Mouse (Mus musculus) testis, adult 2 months (tissue): ENCODE results near the gene Alg5. TPM values are rescaled to one million over a fixed set of nuclear protein-coding genes. Genes with fewer than 3 reads are reported as not detected.

Experiments used
- H3K27ac ChIP-seq: fragments of 200-500 bp; 2 replicates; pipeline ENCODE4 v1.5.1; 2012; ENCODE audit warnings: low read depth, low read length; ENCODE audit not compliant: control insufficient read depth, insufficient read depth
- H3K27me3 ChIP-seq: fragments of 200-500 bp; 2 replicates; pipeline ENCODE4 v1.6.1; 2012; ENCODE audit warnings: mild to moderate bottlenecking, low read length, moderate library complexity; ENCODE audit not compliant: control insufficient read depth, insufficient read depth
- H3K36me3 ChIP-seq: fragments of 200-500 bp; 2 replicates; pipeline ENCODE4 v1.6.1; 2012; ENCODE audit warnings: mild to moderate bottlenecking, low read length; ENCODE audit not compliant: control insufficient read depth, insufficient read depth
- H3K4me1 ChIP-seq: fragments of 200-500 bp; 2 replicates; pipeline ENCODE4 v1.6.1; 2012; ENCODE audit warnings: low read length; ENCODE audit not compliant: control insufficient read depth, insufficient read depth
- H3K4me3 ChIP-seq: fragments of 200-500 bp; 2 replicates; pipeline ENCODE4 v1.5.1; 2012; ENCODE audit warnings: low read depth, mild to moderate bottlenecking, low read length, moderate library complexity, mixed read lengths; ENCODE audit not compliant: control insufficient read depth
- CTCF ChIP-seq: fragments of 200-500 bp; IDR thresholded peaks from 2 replicates; pipeline ENCODE4 v1.5.1; 2012; ENCODE audit warnings: low read depth, mild to moderate bottlenecking, inconsistent platforms, low read length, moderate library complexity; ENCODE audit not compliant: control insufficient read depth, insufficient read depth, insufficient replicate concordance
- POLR2A ChIP-seq: fragments of 200-500 bp; IDR thresholded peaks from 2 replicates; pipeline ENCODE4 v1.6.1; 2012; ENCODE audit warnings: low read depth, mild to moderate bottlenecking, inconsistent platforms, low read length, moderate library complexity; ENCODE audit not compliant: control insufficient read depth
- polyA plus RNA-seq: library from polyadenylated mRNA; depleted of rRNA; stranded (reverse); fragments of >200 nt; gene quantifications from 2 replicates; pipeline ENCODE4 v1.2.3, GENCODE M21; 2012

Gene Alg5
- polyA plus RNA-seq, 1 experiment: 5.7 TPM

GRCm38 (mm10) chr3:54728100-54728499 is 7.2 kb upstream of the Alg5 start:
- Histone ChIP-seq H3K27me3 (no peaks in the 10 kb centered on the region), H3K4me1 (no peaks in the 10 kb centered on the region), H3K36me3 (peaks cover 3% of the 10 kb centered on the region), H3K4me3 (no peak overlapping the region), H3K27ac (no peak overlapping the region)
- TF ChIP-seq CTCF (no peak), POLR2A (no peak)

GRCm38 (mm10) chr3:54731626-54732150 is 3.7 kb upstream of the Alg5 start:
- Histone ChIP-seq H3K4me3 (no peak overlapping the region), H3K27me3 (no peaks in the 10 kb centered on the region), H3K36me3 (peaks cover 2% of the 10 kb centered on the region), H3K27ac (no peak overlapping the region), H3K4me1 (peaks cover 3% of the 10 kb centered on the region)
- TF ChIP-seq POLR2A (no peak), CTCF (no peak)

GRCm38 (mm10) chr3:54732371-54732770 is 3.0 kb upstream of the Alg5 start:
- H3K36me3 ChIP-seq: peaks cover 2% of the 10 kb centered on the region
- H3K4me3 ChIP-seq: no peak overlapping the region
- no peaks in the 10 kb centered on the region for H3K27me3 ChIP-seq
- H3K27ac ChIP-seq: no peak overlapping the region
- TF ChIP-seq CTCF: no peak
- TF ChIP-seq POLR2A: no peak
- peaks cover 3% of the 10 kb centered on the region for H3K4me1 ChIP-seq

- H3K4me1 ChIP-seq: peaks cover 3% of the 10 kb centered on the region
- H3K4me3 ChIP-seq: peak overlapping the region; percentile 90
- TF ChIP-seq POLR2A (peak; percentile 80; the same call in 1 of the 2 replicates), CTCF (no peak)
- H3K27me3 ChIP-seq: no peaks in the 10 kb centered on the region
- H3K27ac ChIP-seq: peak overlapping the region; percentile 83
- no peaks in the 10 kb centered on the region for H3K36me3 ChIP-seq
These were observed 710 bp upstream of the Alg5 start for GRCm38 (mm10) chr3:54734411-54735246.

- Histone ChIP-seq H3K27me3 (no peaks in the 10 kb centered on the region), H3K27ac (no peak overlapping the region), H3K36me3 (no peaks in the 10 kb centered on the region), H3K4me3 (peak overlapping the region; percentile 19), H3K4me1 (peaks cover 3% of the 10 kb centered on the region)
- TF ChIP-seq POLR2A (no peak), CTCF (no peak)
These were observed 975 bp downstream of the Alg5 start for GRCm38 (mm10) chr3:54736101-54736927.

- H3K4me3 ChIP-seq: no peak overlapping the region
- H3K27me3 ChIP-seq: no peaks in the 10 kb centered on the region
- H3K27ac ChIP-seq: no peak overlapping the region
- H3K4me1 ChIP-seq: peaks cover 3% of the 10 kb centered on the region
- H3K36me3 ChIP-seq: 0 out of 2 replicates have a peak, but pooled peaks cover 1% of the 10 kb centered on the region
- TF ChIP-seq POLR2A: no peak
- no peak for TF ChIP-seq CTCF
These were observed 2.0 kb downstream of the Alg5 start for GRCm38 (mm10) chr3:54737317-54737716.

GRCm38 (mm10) chr3:54741965-54742364 is 6.6 kb downstream of the Alg5 start:
- Histone ChIP-seq H3K27ac (no peak overlapping the region), H3K27me3 (no peaks in the 10 kb centered on the region), H3K36me3 (0 out of 2 replicates have a peak, but pooled peaks cover 1% of the 10 kb centered on the region), H3K4me1 (no peaks in the 10 kb centered on the region), H3K4me3 (no peak overlapping the region)
- TF ChIP-seq POLR2A (no peak), CTCF (no peak)
